Mouse (Mus musculus) ES-E14 (cell line): ENCODE measurements around the gene Ust. TPM values are rescaled to one million over a fixed set of nuclear protein-coding genes. Genes with fewer than 3 reads are reported as not detected.

Source experiments
- DNase-seq: peaks from one replicate; pipeline ENCODE4 v3.0.0-alpha.2; 2013; ENCODE audit warnings: low read depth, low spot score
- H3K27ac ChIP-seq: 2 replicates; pipeline ENCODE4 v1.5.1; 2012; ENCODE audit warnings: low read depth, mild to moderate bottlenecking, low read length, moderate library complexity, mixed read lengths; ENCODE audit not compliant: poor library complexity, insufficient read depth, severe bottlenecking
- H3K36me3 ChIP-seq: 2 replicates; pipeline ENCODE4 v1.6.1; 2012; ENCODE audit warnings: mild to moderate bottlenecking, low read length, moderate library complexity, mixed read lengths; ENCODE audit not compliant: control insufficient read depth, poor library complexity, insufficient read depth, severe bottlenecking
- H3K4me1 ChIP-seq, 2 experiments: fragments of 150-350 bp in 1 of 2; sonication (generic) in 1 of 2; 2 replicates each; pipeline ENCODE4 v1.6.1; 2012; ENCODE audit warnings: low read length in 2 of 2, mild to moderate bottlenecking in 1 of 2, mixed read lengths in 1 of 2; ENCODE audit not compliant: control insufficient read depth in 2 of 2, insufficient read depth in 2 of 2, poor library complexity in 1 of 2
- H3K4me3 ChIP-seq, 2 experiments: fragments of 150-350 bp in 1 of 2; sonication (generic) in 1 of 2; 2 replicates each; pipeline ENCODE4 v1.5.1; 2012; ENCODE audit warnings: low read length in 2 of 2, low read depth in 1 of 2, mild to moderate bottlenecking in 1 of 2, mixed read lengths in 1 of 2; ENCODE audit not compliant: insufficient read depth in 1 of 2, poor library complexity in 1 of 2, severe bottlenecking in 1 of 2
- H3K9ac ChIP-seq: 2 replicates; pipeline ENCODE4 v1.6.1; 2012; ENCODE audit warnings: low read depth, mild to moderate bottlenecking, low read length, mixed read lengths; ENCODE audit not compliant: poor library complexity, insufficient read depth, severe bottlenecking
- H3K9me3 ChIP-seq: fragments of 150-350 bp; sonication (generic); 2 replicates; pipeline ENCODE4 v1.6.1; 2012; ENCODE audit warnings: low read depth, mild to moderate bottlenecking, low read length; ENCODE audit not compliant: control insufficient read depth, insufficient read depth
- CHD2 ChIP-seq: IDR thresholded peaks from 2 replicates; pipeline ENCODE4 v1.6.1; 2014; ENCODE audit warnings: mild to moderate bottlenecking, low read depth, low read length, inconsistent platforms
- HCFC1 ChIP-seq: IDR thresholded peaks from 2 replicates; pipeline ENCODE4 v1.6.1; 2012; ENCODE audit warnings: low read length, inconsistent platforms, borderline replicate concordance; ENCODE audit not compliant: insufficient read depth
- MAFK ChIP-seq: IDR thresholded peaks from 2 replicates; pipeline ENCODE4 v1.6.1; 2014; ENCODE audit warnings: mild to moderate bottlenecking, low read depth, low read length, inconsistent platforms; ENCODE audit not compliant: insufficient read depth
- ZC3H11A ChIP-seq: IDR thresholded peaks from 2 replicates; pipeline ENCODE4 v1.6.1; 2012; ENCODE audit warnings: low read depth, mild to moderate bottlenecking, inconsistent platforms, low read length, borderline replicate concordance
- ZNF384 ChIP-seq: IDR thresholded peaks from 2 replicates; pipeline ENCODE4 v1.6.1; 2012; ENCODE audit warnings: low read depth, low read length, inconsistent platforms
- in situ Hi-C, 2 experiments: fragments of 600-800 bp; cut with MboI; formaldehyde crosslinking; loops; one replicate each; pipeline ENCODE4 v1.15.1; 2025; ENCODE audit warnings: low sequenced_read_pairs in 2 of 2, inconsistent platforms in 1 of 2; ENCODE audit not compliant: unreplicated experiment in 2 of 2
- total RNA-seq: library from RNA; depleted of rRNA; stranded (reverse); fragments of 300-350 nt; gene quantifications from 2 replicates; pipeline ENCODE4 v1.2.3, GENCODE M21; 2012

The Ust gene
- total RNA-seq, 1 experiment, result 4.9 TPM

DNA sequence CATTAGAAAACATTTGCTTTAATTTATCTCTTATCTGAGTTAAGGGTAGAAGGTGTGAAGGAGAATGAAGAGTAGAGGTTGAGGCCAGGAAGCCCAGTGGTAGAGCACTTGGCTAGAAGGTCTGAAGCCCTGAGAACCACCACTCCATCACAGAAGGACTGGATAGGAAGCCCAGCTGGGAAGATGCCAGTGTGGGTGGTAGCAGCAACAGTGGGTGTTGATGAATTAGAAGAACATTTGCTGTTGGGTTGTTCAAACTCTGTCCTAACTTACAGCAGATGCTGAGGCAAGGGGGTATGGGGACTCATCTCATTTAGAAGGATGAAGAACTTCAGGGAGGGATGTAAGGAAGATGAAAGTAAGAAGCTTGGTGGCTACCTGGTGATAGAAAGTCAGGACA lies 197.9 kb downstream of the Ust start:
- no peak for TF ChIP-seq CHD2
- TF ChIP-seq MAFK, result no peak
- no peak for TF ChIP-seq ZNF384
- TF ChIP-seq HCFC1, result no peak
- TF ChIP-seq ZC3H11A, result no peak
- Histone ChIP-seq H3K9me3 (no peaks in the 10 kb centered on the region), H3K4me1 (no peaks in the 10 kb centered on the region), H3K27ac (no peak overlapping the region), H3K9ac (no peak overlapping the region), H3K36me3 (no peaks in the 10 kb centered on the region), H3K4me3 (no peak overlapping the region)
- no peak for DNase-seq
- in situ Hi-C loops, result no loop called here

DNA sequence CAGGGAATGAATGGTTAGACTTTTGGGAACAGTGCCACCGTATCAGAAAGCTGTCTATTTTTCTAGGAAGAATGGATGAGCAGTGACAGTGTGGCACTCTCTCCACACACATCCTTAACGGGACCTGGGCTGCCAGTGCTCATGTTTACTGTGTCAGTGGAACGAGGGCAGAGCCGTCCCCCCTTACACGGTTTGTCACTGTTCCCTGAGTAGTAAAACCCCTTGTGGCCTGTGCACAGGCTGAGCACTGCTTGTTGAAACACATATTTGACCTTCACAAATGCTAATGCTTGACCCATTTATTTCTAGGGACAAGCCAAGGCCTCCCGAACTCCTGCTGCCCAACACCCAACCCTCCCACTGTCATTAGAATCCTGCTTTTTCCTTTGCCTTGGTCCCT lies 209.2 kb downstream of the Ust start:
- no peak for DNase-seq
- H3K36me3 ChIP-seq, result no peaks in the 10 kb centered on the region
- H3K4me1 ChIP-seq, result no peaks in the 10 kb centered on the region
- no peaks in the 10 kb centered on the region for H3K9me3 ChIP-seq
- in situ Hi-C loops, result no loop called here
- no peak overlapping the region for H3K27ac ChIP-seq
- H3K4me3 ChIP-seq, result no peak overlapping the region
- TF ChIP-seq HCFC1 (no peak), CHD2 (no peak), MAFK (no peak), ZNF384 (no peak), ZC3H11A (no peak)
- H3K9ac ChIP-seq, result no peak overlapping the region

DNA sequence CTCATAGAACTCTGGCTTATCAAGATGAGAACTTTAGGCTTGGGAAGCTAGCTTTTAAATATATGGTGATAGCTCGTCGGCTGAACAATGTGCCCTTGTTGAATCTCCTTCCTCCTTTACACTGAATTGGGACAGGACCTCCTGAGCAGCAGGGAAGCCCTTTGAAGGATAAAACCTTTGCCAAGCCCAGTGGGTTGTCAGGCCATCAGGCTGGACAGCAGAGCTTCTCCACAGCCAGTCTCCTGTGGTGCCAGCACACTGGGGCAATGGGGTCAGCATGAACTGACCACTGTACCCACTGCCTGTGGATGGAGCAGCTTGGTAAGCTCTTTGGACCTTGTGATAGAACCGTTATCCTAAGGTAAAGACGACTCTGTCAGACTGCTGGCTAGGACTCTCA lies 214.4 kb downstream of the Ust start:
- H3K4me3 ChIP-seq, result no peak overlapping the region
- H3K9ac ChIP-seq, result no peak overlapping the region
- DNase-seq, result no peak
- no peaks in the 10 kb centered on the region for H3K36me3 ChIP-seq
- no peak for TF ChIP-seq HCFC1
- TF ChIP-seq ZC3H11A, result no peak
- H3K27ac ChIP-seq, result no peak overlapping the region
- in situ Hi-C loops, result no loop called here
- H3K4me1 ChIP-seq, result no peaks in the 10 kb centered on the region
- no peaks in the 10 kb centered on the region for H3K9me3 ChIP-seq

DNA sequence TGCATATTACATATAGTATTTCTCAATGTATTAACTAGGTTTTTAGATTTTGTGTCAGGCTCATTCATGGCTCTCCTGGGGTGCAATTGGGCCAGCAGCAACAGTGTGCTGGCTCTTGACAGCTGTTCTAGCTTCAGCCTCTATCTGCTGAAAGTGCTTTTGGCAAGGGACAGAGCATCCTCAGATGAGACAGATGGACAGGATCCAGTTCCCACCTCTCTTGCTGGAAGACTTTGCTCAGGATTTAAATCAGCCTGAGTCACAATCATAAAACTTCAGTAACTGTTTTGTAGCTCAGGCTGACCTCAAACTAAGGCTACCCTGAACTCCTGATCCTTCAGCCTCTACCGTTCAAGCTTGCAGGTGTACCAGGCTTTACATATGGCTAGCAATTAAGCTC lies 219.5 kb downstream of the Ust start:
- Histone ChIP-seq H3K9ac (no peak overlapping the region), H3K4me1 (no peaks in the 10 kb centered on the region), H3K4me3 (no peak overlapping the region), H3K9me3 (no peaks in the 10 kb centered on the region), H3K36me3 (no peaks in the 10 kb centered on the region; the same call in 1 of the 2 replicates), H3K27ac (no peak overlapping the region)
- TF ChIP-seq HCFC1 (no peak), CHD2 (no peak), ZNF384 (no peak), ZC3H11A (no peak), MAFK (no peak)
- no peak for DNase-seq
- in situ Hi-C loops, result no loop called here

DNA sequence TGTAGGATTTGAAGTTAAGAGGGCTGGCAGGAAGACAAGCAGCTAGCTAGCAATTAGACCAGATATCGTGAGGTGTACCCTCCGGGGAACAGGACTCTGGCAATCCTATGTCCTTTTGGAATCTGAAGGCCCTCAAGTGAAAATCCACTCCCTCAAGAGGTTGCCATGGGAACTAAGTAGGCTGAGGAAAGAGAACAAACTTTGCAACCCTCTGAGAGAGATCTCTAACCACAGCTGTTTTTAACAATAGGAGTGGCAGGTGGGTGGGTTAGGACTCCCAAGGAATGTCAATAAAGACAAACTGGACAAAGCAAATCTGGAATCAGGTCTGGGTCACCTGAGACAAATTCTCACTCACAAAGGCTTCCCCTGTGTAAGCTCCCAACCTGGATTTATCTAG lies 221.4 kb downstream of the Ust start:
- no peak overlapping the region for H3K9ac ChIP-seq
- no peak overlapping the region for H3K27ac ChIP-seq
- TF ChIP-seq ZNF384 (no peak), CHD2 (no peak), ZC3H11A (no peak), MAFK (no peak), HCFC1 (no peak)
- H3K4me1 ChIP-seq, result no peaks in the 10 kb centered on the region
- in situ Hi-C loops, result no loop called here
- H3K9me3 ChIP-seq, result no peaks in the 10 kb centered on the region
- DNase-seq, result peak; percentile 40
- H3K36me3 ChIP-seq, result no peaks in the 10 kb centered on the region; the same call in 1 of the 2 replicates
- no peak overlapping the region for H3K4me3 ChIP-seq
